Mouse (Mus musculus): Measurements from ENCODE around the gene Smc1b. TPM values are rescaled to one million over a fixed set of nuclear protein-coding genes. Genes with fewer than 3 reads are reported as not detected.

Gene Smc1b
- polyA plus RNA-seq, 1 experiment from 2014 or later: 0.55 TPM

DNA sequence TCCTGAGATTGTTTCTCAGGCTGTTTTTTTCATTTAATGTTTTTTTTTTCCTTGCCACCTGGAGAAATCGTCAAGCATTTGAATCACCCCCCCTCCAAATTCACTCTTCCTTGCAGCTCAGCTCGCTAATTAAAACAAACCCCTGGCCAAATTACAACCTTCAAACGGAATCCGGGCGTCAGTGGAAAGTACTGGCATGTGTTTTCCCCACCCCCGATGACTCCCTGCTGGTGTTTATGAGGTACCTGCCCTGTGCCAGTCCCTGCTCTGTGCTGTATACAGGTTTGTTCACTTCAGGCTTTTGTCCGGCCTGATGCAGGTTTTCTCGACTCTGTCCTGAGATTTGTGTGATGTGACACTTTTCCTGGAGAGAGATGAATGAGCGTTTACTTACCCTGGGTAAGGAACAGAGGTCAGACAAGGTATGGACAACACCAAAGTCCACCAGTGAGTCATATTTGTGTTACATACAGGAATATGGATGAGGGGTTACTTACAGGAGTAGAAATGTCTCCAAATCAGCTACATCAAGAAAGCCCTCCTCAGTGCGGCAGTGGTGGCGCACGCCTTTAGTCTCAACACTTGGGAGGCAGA, 35.4 kb upstream of the Smc1b start:
- Histone ChIP-seq H3K4me1 (ENCODE audit: control insufficient read depth, insufficient read depth, low read length) (peaks cover 4% of the 10 kb centered on the region), H3K27ac (replicated peaks; ENCODE audit: low read depth, low read length) (no peak overlapping the region; the same call in 1 of the 2 replicates), H3K4me3 (replicated peaks; ENCODE audit: low read depth, low read length) (no peak overlapping the region), H3K4me2 (ENCODE audit: low read length) (no peak overlapping the region), H3K9me3 (ENCODE audit: control insufficient read depth, low read length) (no peaks in the 10 kb centered on the region), H3K9ac (replicated peaks; ENCODE audit: low read length) (no peak overlapping the region), H3K27me3 (ENCODE audit: control insufficient read depth, insufficient read depth, low read length) (no peaks in the 10 kb centered on the region), H3K36me3 (ENCODE audit: control insufficient read depth, insufficient read depth, low read length) (no peaks in the 10 kb centered on the region)
- DNase-seq (peak; percentile 22), ATAC-seq (ENCODE audit: low FRiP score, low TSS enrichment) (no peak)
- WGBS: 63% methylated on average over 12 of the region's 12 CpGs

DNA sequence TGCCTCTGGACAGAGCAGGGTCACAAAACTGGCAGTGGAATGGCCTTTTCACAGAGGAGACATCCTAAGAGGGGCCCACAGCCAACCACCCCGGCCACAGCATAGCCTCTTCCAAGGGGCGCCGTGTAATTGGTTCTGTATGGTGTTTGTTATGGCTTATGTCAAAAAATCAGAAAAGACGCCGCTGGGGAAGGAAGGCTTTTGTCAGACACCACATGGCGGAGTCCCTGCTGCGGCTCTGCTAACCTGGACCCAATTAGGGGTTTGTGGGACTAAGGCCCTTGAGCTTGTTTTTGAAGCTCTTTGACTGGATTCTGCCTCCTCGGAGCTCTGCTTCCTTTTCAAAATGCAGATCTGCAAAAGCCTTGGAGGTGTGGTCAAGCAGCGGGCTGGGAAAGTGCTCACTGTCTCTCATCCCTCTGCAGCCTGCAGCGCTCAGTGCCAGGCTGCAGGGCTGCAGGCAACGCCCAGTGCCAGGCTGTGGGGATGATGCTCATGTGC, 34.7 kb upstream of the Smc1b start:
- H3K4me2 ChIP-seq (ENCODE audit: low read length): no peak overlapping the region
- 10% methylated on average over 11 of the region's 11 CpGs for WGBS
- DNase-seq: peak; percentile 71
- no peak overlapping the region for H3K4me3 ChIP-seq (replicated peaks; ENCODE audit: low read depth, low read length)
- no peaks in the 10 kb centered on the region for H3K9me3 ChIP-seq (ENCODE audit: control insufficient read depth, low read length)
- H3K27ac ChIP-seq (replicated peaks; ENCODE audit: low read depth, low read length): peak overlapping the region; percentile 38; the same call in 1 of the 2 replicates
- peak overlapping the region; percentile 13; the same call in 1 of the 2 replicates for H3K9ac ChIP-seq (replicated peaks; ENCODE audit: low read length)
- H3K27me3 ChIP-seq (ENCODE audit: control insufficient read depth, insufficient read depth, low read length): no peaks in the 10 kb centered on the region
- peak; percentile 57; the same call in 1 of the 2 replicates for ATAC-seq (ENCODE audit: low FRiP score, low TSS enrichment)
- H3K4me1 ChIP-seq (ENCODE audit: control insufficient read depth, insufficient read depth, low read length): peaks cover 4% of the 10 kb centered on the region
- no peaks in the 10 kb centered on the region for H3K36me3 ChIP-seq (ENCODE audit: control insufficient read depth, insufficient read depth, low read length)

DNA sequence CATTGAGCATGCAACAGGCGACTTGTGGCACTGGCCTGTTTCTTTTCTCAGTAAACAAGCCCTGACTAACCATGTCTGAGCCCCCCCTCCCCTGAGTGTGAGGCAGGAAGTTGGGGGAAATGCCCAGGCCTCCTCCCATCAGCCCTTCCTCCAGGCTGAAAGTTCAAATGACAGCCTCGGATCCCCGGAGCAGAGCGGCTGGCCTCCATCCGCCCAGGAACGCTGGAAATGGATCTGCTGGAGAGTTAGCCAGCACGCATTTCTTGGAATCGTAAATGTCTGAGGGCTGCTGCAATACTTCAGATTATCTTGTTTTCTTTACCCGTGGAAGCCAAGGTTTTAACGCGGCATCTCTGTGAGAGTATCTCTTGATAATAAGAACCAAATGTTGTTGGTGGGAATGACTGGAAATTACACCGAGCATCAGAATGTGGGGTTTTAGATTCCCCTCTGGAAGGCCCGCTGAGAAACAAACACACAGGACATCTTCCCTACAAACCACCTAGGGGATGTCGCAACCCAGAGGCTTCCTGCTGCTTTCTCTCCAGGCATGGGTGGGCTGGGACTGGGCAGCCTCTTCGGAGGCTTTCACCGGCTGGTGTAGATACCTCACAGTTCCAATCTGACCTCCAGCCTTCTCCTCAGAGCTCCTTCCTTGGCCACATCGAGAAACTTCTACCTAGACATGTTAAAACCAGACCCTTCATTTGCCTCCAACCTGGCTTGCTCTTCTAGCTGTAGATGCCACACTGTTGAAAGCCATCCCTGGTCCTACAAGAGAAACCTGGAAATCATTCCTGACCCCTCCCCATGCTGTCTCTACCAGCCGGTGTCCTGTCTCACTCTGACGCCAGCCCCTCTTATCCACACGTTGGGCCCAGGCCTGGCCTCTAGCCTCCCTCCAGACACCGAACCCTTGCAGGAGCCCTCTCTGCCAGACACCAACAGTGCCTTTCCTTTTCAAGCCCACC, 31.2 kb upstream of the Smc1b start:
- H3K27ac ChIP-seq (replicated peaks; ENCODE audit: low read depth, low read length): no peak overlapping the region
- H3K9me3 ChIP-seq (ENCODE audit: control insufficient read depth, low read length): no peaks in the 10 kb centered on the region
- WGBS: 74% methylated on average over 21 of the region's 21 CpGs
- H3K36me3 ChIP-seq (ENCODE audit: control insufficient read depth, insufficient read depth, low read length): no peaks in the 10 kb centered on the region
- H3K9ac ChIP-seq (replicated peaks; ENCODE audit: low read length): no peak overlapping the region
- H3K4me1 ChIP-seq (ENCODE audit: control insufficient read depth, insufficient read depth, low read length): peaks cover 4% of the 10 kb centered on the region
- H3K27me3 ChIP-seq (ENCODE audit: control insufficient read depth, insufficient read depth, low read length): no peaks in the 10 kb centered on the region
- H3K4me2 ChIP-seq (ENCODE audit: low read length): no peak overlapping the region
- ATAC-seq (ENCODE audit: low FRiP score, low TSS enrichment) (no peak), DNase-seq (no peak)
- no peak overlapping the region for H3K4me3 ChIP-seq (replicated peaks; ENCODE audit: low read depth, low read length)

DNA sequence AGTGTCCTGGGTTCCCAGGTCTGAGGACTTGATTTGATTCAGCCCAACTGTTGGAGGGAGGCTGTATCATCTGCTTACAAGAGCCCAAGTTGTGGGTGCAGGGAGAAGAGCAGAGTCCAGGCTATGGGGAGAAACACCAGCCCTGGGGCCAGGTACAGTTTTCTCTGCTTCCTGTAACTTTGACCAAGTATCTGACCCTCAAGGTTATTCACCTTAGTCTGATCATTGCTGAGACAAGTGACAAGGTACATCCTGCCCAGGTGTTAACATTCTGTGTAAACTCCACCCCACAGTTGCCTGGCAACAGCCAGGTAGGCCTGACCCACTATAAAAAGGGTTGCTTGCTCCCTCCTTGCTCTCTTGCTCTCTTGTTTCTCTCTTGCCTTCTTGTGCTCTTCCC, 29.7 kb upstream of the Smc1b start:
- no peak for ATAC-seq (ENCODE audit: low FRiP score, low TSS enrichment)
- no peaks in the 10 kb centered on the region for H3K36me3 ChIP-seq (ENCODE audit: control insufficient read depth, insufficient read depth, low read length)
- DNase-seq: no peak
- H3K4me3 ChIP-seq (replicated peaks; ENCODE audit: low read depth, low read length): no peak overlapping the region
- H3K27ac ChIP-seq (replicated peaks; ENCODE audit: low read depth, low read length): no peak overlapping the region
- no peaks in the 10 kb centered on the region for H3K9me3 ChIP-seq (ENCODE audit: control insufficient read depth, low read length)
- H3K9ac ChIP-seq (replicated peaks; ENCODE audit: low read length): no peak overlapping the region
- H3K4me2 ChIP-seq (ENCODE audit: low read length): no peak overlapping the region
- no peaks in the 10 kb centered on the region for H3K27me3 ChIP-seq (ENCODE audit: control insufficient read depth, insufficient read depth, low read length)
- no peaks in the 10 kb centered on the region; the same call in 1 of the 2 replicates for H3K4me1 ChIP-seq (ENCODE audit: control insufficient read depth, insufficient read depth, low read length)

DNA sequence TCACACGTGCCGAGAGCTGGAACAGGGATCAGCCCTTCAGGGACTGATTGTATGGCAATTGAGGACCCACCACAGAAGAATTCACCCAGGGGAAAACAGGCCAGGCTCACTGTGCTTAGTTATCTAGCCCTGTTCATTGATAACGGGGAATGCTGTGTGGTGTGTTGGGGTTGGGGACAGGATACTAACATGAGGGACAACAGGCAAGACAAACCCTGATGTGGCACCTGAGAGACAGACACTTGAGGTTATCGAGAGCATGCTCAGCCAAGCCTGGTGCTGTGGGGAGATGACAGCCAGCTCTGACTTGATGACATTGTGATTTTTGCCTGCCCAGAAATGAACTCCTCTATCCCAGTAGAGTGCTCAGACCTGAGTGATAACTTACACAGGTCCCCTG, 24.4 kb upstream of the Smc1b start:
- H3K9me3 ChIP-seq (ENCODE audit: control insufficient read depth, low read length): no peaks in the 10 kb centered on the region
- no peaks in the 10 kb centered on the region for H3K36me3 ChIP-seq (ENCODE audit: control insufficient read depth, insufficient read depth, low read length)
- DNase-seq (no peak), ATAC-seq (ENCODE audit: low FRiP score, low TSS enrichment) (no peak)
- 61% methylated on average over 4 of the region's 4 CpGs for WGBS
- no peak overlapping the region for H3K4me2 ChIP-seq (ENCODE audit: low read length)
- no peak overlapping the region for H3K4me3 ChIP-seq (replicated peaks; ENCODE audit: low read depth, low read length)
- H3K9ac ChIP-seq (replicated peaks; ENCODE audit: low read length): no peak overlapping the region
- H3K27ac ChIP-seq (replicated peaks; ENCODE audit: low read depth, low read length): no peak overlapping the region
- H3K27me3 ChIP-seq (ENCODE audit: control insufficient read depth, insufficient read depth, low read length): no peaks in the 10 kb centered on the region
- no peaks in the 10 kb centered on the region for H3K4me1 ChIP-seq (ENCODE audit: control insufficient read depth, insufficient read depth, low read length)

DNA sequence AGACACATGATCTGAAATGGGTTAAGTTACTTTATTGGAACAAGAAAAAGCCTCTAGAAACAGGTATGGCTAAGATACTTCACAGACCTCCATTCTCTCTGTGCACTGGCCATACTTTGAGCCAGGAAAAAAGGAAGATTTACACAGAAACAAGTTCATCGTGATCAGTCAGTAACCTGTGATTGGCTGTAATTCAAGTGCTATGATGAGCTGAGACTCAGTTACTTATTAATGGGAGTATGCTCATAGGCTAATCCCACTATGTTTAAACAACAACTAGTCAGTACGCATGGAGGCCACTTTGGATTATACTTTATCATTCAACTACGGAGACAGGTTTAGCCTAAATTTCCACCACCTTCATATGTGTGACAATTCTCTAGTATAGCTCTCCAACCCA, 22.3 kb upstream of the Smc1b start:
- ATAC-seq (ENCODE audit: low FRiP score, low TSS enrichment) (no peak), DNase-seq (no peak)
- no peaks in the 10 kb centered on the region for H3K4me1 ChIP-seq (ENCODE audit: control insufficient read depth, insufficient read depth, low read length)
- no peak overlapping the region for H3K27ac ChIP-seq (replicated peaks; ENCODE audit: low read depth, low read length)
- no peak overlapping the region for H3K4me2 ChIP-seq (ENCODE audit: low read length)
- H3K9ac ChIP-seq (replicated peaks; ENCODE audit: low read length): no peak overlapping the region
- WGBS: 93% methylated on average over 3 of the region's 3 CpGs
- no peaks in the 10 kb centered on the region for H3K27me3 ChIP-seq (ENCODE audit: control insufficient read depth, insufficient read depth, low read length)
- no peaks in the 10 kb centered on the region for H3K36me3 ChIP-seq (ENCODE audit: control insufficient read depth, insufficient read depth, low read length)
- H3K9me3 ChIP-seq (ENCODE audit: control insufficient read depth, low read length): no peaks in the 10 kb centered on the region
- H3K4me3 ChIP-seq (replicated peaks; ENCODE audit: low read depth, low read length): no peak overlapping the region

DNA sequence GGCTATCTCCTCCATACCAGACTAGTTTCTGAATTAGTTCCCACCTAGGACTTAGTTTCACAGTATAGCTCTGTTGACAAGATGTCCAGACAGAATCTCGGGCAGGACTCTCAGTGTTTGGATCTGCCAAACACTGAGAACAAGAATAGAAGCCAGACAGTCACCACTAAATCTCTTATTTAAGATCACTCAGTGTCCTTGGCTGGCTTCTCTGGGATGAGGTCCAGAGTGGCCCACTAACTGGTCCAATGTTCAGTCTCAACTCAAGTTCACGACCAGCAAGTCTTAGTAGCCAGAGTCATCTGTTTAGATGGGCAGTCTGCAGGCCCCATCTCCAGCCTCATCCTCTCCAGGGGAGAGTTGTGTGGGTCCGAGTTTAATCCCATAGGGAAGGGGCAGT, 20.8 kb upstream of the Smc1b start:
- no peak for ATAC-seq (ENCODE audit: low FRiP score, low TSS enrichment)
- H3K4me1 ChIP-seq (ENCODE audit: control insufficient read depth, insufficient read depth, low read length): no peaks in the 10 kb centered on the region
- H3K4me2 ChIP-seq (ENCODE audit: low read length): no peak overlapping the region
- H3K27ac ChIP-seq (replicated peaks; ENCODE audit: low read depth, low read length): no peak overlapping the region
- no peaks in the 10 kb centered on the region for H3K9me3 ChIP-seq (ENCODE audit: control insufficient read depth, low read length)
- no peaks in the 10 kb centered on the region for H3K27me3 ChIP-seq (ENCODE audit: control insufficient read depth, insufficient read depth, low read length)
- no peak overlapping the region for H3K9ac ChIP-seq (replicated peaks; ENCODE audit: low read length)
- no peak overlapping the region for H3K4me3 ChIP-seq (replicated peaks; ENCODE audit: low read depth, low read length)
- no peaks in the 10 kb centered on the region for H3K36me3 ChIP-seq (ENCODE audit: control insufficient read depth, insufficient read depth, low read length)
- WGBS: 77% methylated on average over 3 of the region's 3 CpGs
- DNase-seq: no peak

DNA sequence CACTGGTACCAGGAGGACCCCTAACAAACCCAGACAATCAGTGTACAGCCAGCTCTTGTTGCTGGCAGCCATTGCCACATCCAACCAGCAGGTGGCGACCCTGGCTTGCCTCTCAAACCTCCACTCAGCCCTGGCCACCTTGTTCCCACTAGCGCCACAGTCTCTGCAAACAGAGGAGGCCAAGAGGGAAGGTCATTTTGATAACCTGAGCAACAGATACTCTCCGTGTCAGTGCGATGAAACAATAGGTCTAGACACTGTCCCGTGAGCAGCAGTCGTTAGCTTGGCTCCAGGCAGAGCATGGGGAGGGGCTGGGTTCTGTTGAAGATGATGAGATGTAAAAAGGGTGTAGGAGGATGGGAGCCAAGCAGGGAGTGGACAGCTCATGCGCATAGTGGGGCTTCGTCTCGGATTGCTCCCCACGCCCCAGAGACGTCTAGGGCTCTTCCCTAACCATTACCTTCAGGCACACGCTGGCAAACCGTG, 19.7 kb upstream of the Smc1b start:
- no peaks in the 10 kb centered on the region for H3K36me3 ChIP-seq (ENCODE audit: control insufficient read depth, insufficient read depth, low read length)
- 29% methylated on average over 13 of the region's 13 CpGs for WGBS
- H3K27ac ChIP-seq (replicated peaks; ENCODE audit: low read depth, low read length): no peak overlapping the region
- no peaks in the 10 kb centered on the region for H3K27me3 ChIP-seq (ENCODE audit: control insufficient read depth, insufficient read depth, low read length)
- H3K9ac ChIP-seq (replicated peaks; ENCODE audit: low read length): no peak overlapping the region
- DNase-seq (peak; percentile 88), ATAC-seq (ENCODE audit: low FRiP score, low TSS enrichment) (peak; percentile 14; the same call in 1 of the 2 replicates)
- no peak overlapping the region for H3K4me3 ChIP-seq (replicated peaks; ENCODE audit: low read depth, low read length)
- no peaks in the 10 kb centered on the region for H3K9me3 ChIP-seq (ENCODE audit: control insufficient read depth, low read length)
- no peak overlapping the region for H3K4me2 ChIP-seq (ENCODE audit: low read length)
- no peaks in the 10 kb centered on the region for H3K4me1 ChIP-seq (ENCODE audit: control insufficient read depth, insufficient read depth, low read length)

Data from midbrain, embryonic 14.5 days (tissue).